Mouse (Mus musculus) kidney, embryonic 14.5 days (tissue): Measurements from ENCODE around the gene Ciapin1. TPM values are rescaled to one million over a fixed set of nuclear protein-coding genes. Genes with fewer than 3 reads are reported as not detected.
A peak's percentile ranks its signal among the peaks of the same experiment; 100 is the strongest.

Source experiments
- ATAC-seq: fragments of 200-750 bp; cut with Nextera tagmentation; 2 replicates; pipeline ENCODE4 v1.8.0; 2017; ENCODE audit warnings: moderate number of reproducible peaks, mild to moderate bottlenecking, moderate TSS enrichment, moderate library complexity; ENCODE audit not compliant: low FRiP score, low TSS enrichment
- H3K27ac ChIP-seq: fragments of 300-500 bp; sonication (generic); 2 replicates; pipeline ENCODE4 v1.5.1; 2014; ENCODE audit warnings: low read depth, mild to moderate bottlenecking, low read length, moderate library complexity, mixed read lengths
- H3K27me3 ChIP-seq: fragments of 300-500 bp; sonication (generic); 2 replicates; pipeline ENCODE4 v1.6.1; 2014; ENCODE audit warnings: mild to moderate bottlenecking, low read length; ENCODE audit not compliant: control insufficient read depth, insufficient read depth
- H3K36me3 ChIP-seq: fragments of 300-500 bp; sonication (generic); 2 replicates; pipeline ENCODE4 v1.6.1; 2014; ENCODE audit warnings: low read length, mixed read lengths; ENCODE audit not compliant: control insufficient read depth, insufficient read depth
- H3K4me1 ChIP-seq: fragments of 300-500 bp; sonication (generic); 2 replicates; pipeline ENCODE4 v1.6.1; 2014; ENCODE audit warnings: low read length, mixed read lengths; ENCODE audit not compliant: control insufficient read depth, insufficient read depth
- H3K4me2 ChIP-seq: fragments of 300-500 bp; sonication (generic); replicated peaks from 2 replicates; pipeline ENCODE4 v1.6.1; 2014; ENCODE audit warnings: low read depth, mild to moderate bottlenecking, low read length
- H3K4me3 ChIP-seq: fragments of 300-500 bp; sonication (generic); 2 replicates; pipeline ENCODE4 v1.5.1; 2014; ENCODE audit warnings: mild to moderate bottlenecking, low read length
- H3K9ac ChIP-seq: fragments of 300-500 bp; sonication (generic); 2 replicates; pipeline ENCODE4 v1.6.1; 2014; ENCODE audit warnings: low read depth, mild to moderate bottlenecking, low read length, moderate library complexity
- H3K9me3 ChIP-seq: fragments of 300-500 bp; sonication (generic); 2 replicates; pipeline ENCODE4 v1.6.1; 2016; ENCODE audit warnings: low read length; ENCODE audit not compliant: control insufficient read depth
- WGBS: fragments of 180-500 bp; shearing (Covaris S2); extraction: QIAGEN DNeasy Blood & Tissue Kit; methylation state at CpG from one replicate; pipeline ENCODE4 v1.1.7; 2014; 5-methylcytosine and 5-hydroxymethylcytosine counted together
- polyA plus RNA-seq: library from polyadenylated mRNA; unstranded; fragments of >200 nt; fragmentation: Nextera tagmentation; extraction: Ambion mirVana; gene quantifications from 2 replicates; pipeline ENCODE4 v1.2.1, GENCODE M21; 2014

Ciapin1 gene
- polyA plus RNA-seq, 1 experiment from 2014 or later: 102 TPM

DNA sequence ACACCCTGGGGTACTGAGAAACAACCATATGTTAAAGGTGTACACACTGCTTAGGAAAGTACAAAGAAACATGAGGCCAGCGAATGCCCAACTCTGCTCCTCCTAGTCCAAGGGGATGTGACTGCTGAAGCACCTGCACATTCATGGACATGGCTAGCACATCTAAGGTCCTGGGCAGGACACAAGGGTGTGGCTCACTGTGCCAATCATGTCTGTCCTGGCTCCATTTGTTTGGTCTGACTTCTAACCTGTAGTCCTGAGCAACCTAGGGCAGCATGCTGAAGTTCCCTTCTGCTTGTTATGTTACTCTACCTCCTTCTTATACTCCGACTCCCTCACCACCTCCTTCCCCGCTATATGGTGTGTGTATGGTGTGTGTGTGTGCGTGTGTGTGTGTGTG is 43.8 kb downstream of the Ciapin1 start:
- Histone ChIP-seq H3K36me3 (no peaks in the 10 kb centered on the region), H3K27me3 (no peaks in the 10 kb centered on the region), H3K4me2 (no peak overlapping the region), H3K27ac (no peak overlapping the region), H3K4me1 (no peaks in the 10 kb centered on the region), H3K9me3 (no peaks in the 10 kb centered on the region), H3K9ac (no peak overlapping the region), H3K4me3 (no peak overlapping the region)
- no peak for ATAC-seq
- WGBS: 94% methylated on average over 4 of the region's 4 CpGs

DNA sequence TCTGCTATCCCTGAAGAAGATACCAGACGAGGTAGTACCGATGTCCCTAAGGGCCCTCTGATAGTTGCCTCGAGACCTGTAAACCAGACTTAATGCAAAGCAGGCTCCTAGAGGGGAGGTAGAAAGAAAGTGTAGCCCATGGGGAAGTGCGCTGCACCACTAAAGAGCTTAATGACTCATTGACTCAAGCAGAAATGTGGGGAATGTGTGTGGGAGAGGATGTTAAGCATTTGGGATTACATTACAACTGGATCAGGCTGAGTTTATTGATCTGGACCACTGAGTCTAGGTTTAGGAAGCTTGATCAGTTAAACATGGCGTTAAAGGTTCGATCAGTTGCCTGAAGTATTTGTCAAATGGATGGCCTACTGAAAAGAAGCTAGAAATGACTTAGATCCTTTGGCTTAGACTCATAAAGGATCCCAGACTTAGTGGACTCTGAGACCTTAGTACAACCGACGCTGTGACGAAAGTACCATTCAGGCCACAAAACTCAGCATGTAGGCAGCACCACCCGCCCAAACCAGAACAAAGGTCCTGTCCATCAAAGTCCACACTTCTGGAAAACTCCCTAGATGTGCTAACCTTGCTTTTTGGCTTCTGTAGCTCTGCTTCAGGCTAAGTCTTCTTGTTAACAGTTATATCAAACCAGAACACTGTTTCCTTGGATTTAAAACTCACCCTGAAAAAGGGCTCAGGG is 48.8 kb downstream of the Ciapin1 start:
- Histone ChIP-seq H3K36me3 (no peaks in the 10 kb centered on the region), H3K9me3 (no peaks in the 10 kb centered on the region), H3K27me3 (no peaks in the 10 kb centered on the region), H3K4me2 (no peak overlapping the region), H3K4me1 (no peaks in the 10 kb centered on the region), H3K9ac (no peak overlapping the region), H3K27ac (no peak overlapping the region), H3K4me3 (no peak overlapping the region)
- 72% methylated on average over 10 of the region's 10 CpGs for WGBS
- no peak for ATAC-seq

- no peaks in the 10 kb centered on the region for H3K4me1 ChIP-seq
- H3K4me2 ChIP-seq: no peak overlapping the region
- ATAC-seq: 0 out of 2 replicates have a peak, but pooled peaks have one; percentile 46
- H3K27ac ChIP-seq: no peak overlapping the region; the same call in 1 of the 2 replicates
- no peak overlapping the region for H3K9ac ChIP-seq
- WGBS: 55% methylated on average over 15 of the region's 15 CpGs
- no peaks in the 10 kb centered on the region for H3K9me3 ChIP-seq
- H3K4me3 ChIP-seq: no peak overlapping the region
- H3K27me3 ChIP-seq: no peaks in the 10 kb centered on the region
- H3K36me3 ChIP-seq: no peaks in the 10 kb centered on the region
Measured at GRCm38 (mm10) chr8:94787524-94788501, 50.3 kb downstream of the Ciapin1 start.

GRCm38 (mm10) chr8:94785995-94786595 is 52.1 kb downstream of the Ciapin1 start:
- Histone ChIP-seq H3K27ac (no peak overlapping the region), H3K36me3 (no peaks in the 10 kb centered on the region), H3K9ac (no peak overlapping the region), H3K4me2 (no peak overlapping the region), H3K27me3 (no peaks in the 10 kb centered on the region), H3K4me3 (no peak overlapping the region), H3K4me1 (peaks cover 8% of the 10 kb centered on the region), H3K9me3 (no peaks in the 10 kb centered on the region)
- no peak for ATAC-seq
- WGBS: 71% methylated on average over 6 of the region's 6 CpGs

GRCm38 (mm10) chr8:94785247-94785985 is 52.7 kb downstream of the Ciapin1 start:
- no peaks in the 10 kb centered on the region for H3K9me3 ChIP-seq
- ATAC-seq: no peak

DNA sequence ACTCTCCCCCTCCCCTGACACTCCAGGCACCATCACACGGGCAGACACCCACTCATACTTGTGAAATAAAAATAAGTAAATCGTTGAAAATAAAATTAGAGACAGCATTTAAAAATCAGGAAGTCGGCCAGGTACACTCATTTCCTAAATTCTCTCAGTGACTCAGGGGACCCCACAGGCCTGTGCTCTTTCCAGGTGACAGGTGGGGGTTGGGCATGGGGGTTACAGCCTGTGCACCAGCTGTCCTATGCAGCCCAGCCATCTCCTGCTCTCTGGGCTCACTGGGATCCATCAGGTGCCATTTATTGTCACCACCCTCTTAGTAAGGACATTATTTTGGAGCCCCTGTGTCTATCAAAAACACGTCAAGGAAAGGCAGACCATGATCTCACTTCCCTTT is 54.3 kb downstream of the Ciapin1 start:
- Histone ChIP-seq H3K9ac (no peak overlapping the region), H3K27ac (no peak overlapping the region), H3K9me3 (no peaks in the 10 kb centered on the region), H3K27me3 (no peaks in the 10 kb centered on the region), H3K4me1 (peaks cover 8% of the 10 kb centered on the region), H3K36me3 (no peaks in the 10 kb centered on the region), H3K4me2 (no peak overlapping the region), H3K4me3 (no peak overlapping the region)
- no peak for ATAC-seq
- 70% methylated on average over 4 of the region's 4 CpGs for WGBS

More at GRCm38 (mm10) chr8:94785247-94785985, 52.7 kb downstream of the Ciapin1 start:
- Histone ChIP-seq H3K27ac (no peak overlapping the region), H3K4me1 (peaks cover 8% of the 10 kb centered on the region), H3K4me3 (no peak overlapping the region), H3K4me2 (no peak overlapping the region), H3K36me3 (no peaks in the 10 kb centered on the region), H3K9ac (no peak overlapping the region), H3K27me3 (no peaks in the 10 kb centered on the region)
- WGBS: 69% methylated on average over 12 of the region's 12 CpGs

DNA sequence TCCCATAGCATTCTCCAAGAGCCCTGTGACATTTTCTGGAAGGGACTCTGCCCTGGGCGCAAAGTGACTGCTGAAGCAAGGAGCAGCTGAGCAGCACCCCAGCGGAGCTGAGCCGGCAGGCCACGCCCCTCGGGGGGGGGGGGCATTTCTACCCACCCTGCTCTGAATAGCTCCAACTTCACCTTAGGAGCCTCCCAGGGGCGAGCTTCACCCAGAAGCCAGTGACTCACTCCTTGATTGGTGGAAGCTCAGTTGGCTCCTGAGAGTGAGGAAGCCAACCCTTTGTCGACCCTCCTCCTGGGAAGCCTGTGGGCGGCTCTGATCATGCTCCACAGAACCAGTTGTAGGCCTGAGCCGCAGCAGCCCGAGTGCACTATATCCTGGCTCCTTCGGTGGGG is 56.3 kb downstream of the Ciapin1 start:
- no peaks in the 10 kb centered on the region for H3K9me3 ChIP-seq
- H3K27me3 ChIP-seq: no peaks in the 10 kb centered on the region
- no peak overlapping the region for H3K27ac ChIP-seq
- H3K4me1 ChIP-seq: peaks cover 15% of the 10 kb centered on the region
- H3K9ac ChIP-seq: no peak overlapping the region
- H3K4me2 ChIP-seq: peak overlapping the region; percentile 25
- no peak overlapping the region for H3K4me3 ChIP-seq
- WGBS: 7% methylated on average over 11 of the region's 11 CpGs
- peak; percentile 84 for ATAC-seq
- H3K36me3 ChIP-seq: no peaks in the 10 kb centered on the region

DNA sequence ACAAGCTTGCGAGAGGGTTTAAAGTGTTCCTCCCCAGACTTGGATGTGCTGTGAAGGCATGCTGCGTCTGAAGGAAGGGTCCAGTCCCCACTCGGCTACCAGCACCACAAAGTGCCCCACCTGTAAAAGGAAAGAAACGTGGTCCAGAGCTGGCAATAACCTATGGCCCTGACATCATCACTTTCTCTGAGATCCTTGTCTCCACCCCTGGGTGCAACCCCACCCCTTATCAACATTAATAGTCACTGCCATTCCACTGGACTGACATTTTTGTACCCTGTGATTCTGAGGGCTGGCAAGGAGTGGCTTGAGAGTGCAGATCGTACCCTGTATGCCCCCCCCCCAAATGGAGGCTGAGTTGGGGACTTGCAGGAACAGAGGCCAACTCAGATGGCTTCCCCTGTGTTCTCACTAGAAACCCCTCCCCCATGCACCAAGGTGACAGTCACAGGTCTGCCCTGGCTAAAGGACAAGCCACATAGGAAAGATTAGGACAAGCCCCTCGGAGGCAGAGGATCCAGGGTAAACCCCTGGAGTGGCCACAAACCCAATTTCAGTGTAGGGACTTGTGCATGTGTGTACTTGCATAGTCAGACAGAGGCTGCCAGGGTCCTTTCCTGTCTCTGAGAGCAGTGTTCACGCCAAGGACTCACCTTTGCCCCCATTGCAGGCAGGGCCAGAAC is 56.9 kb downstream of the Ciapin1 start:
- Histone ChIP-seq H3K4me1 (peaks cover 15% of the 10 kb centered on the region), H3K27me3 (no peaks in the 10 kb centered on the region), H3K9me3 (no peaks in the 10 kb centered on the region), H3K4me2 (peak overlapping the region; percentile 25), H3K27ac (no peak overlapping the region), H3K4me3 (no peak overlapping the region), H3K9ac (no peak overlapping the region), H3K36me3 (no peaks in the 10 kb centered on the region)
- ATAC-seq: no peak
- WGBS: 65% methylated on average over 7 of the region's 7 CpGs
